Mouse (Mus musculus) left cerebral cortex, postnatal 14 days (tissue): Measurements from ENCODE around the gene Limch1. TPM values are rescaled to one million over a fixed set of nuclear protein-coding genes. Genes with fewer than 3 reads are reported as not detected.

ENCODE experiments used
- DNase-seq, 2 experiments: peaks; one replicate each; pipeline ENCODE4 v3.0.0; 2021 to 2022; ENCODE audit warnings: low spot score in 2 of 2, mixed read lengths in 1 of 2
- intact Hi-C: fragments of 180-260 bp; cut with DNase I; formaldehyde crosslinking; loops from one replicate; pipeline ENCODE4 v1.15.1; 2025
- total RNA-seq, 2 experiments: library from RNA; stranded (reverse); gene quantifications; 2 replicates each; pipeline ENCODE4 v1.2.3; 2021

Limch1 gene
- total RNA-seq, 2 experiments from 2014 or later = 101 TPM

GRCm38 (mm10) chr5:66769558-66769957, 23.9 kb downstream of the Limch1 start:
- no peak for DNase-seq
- intact Hi-C loops = no loop called here

GRCm38 (mm10) chr5:66777999-66778710, 32.5 kb downstream of the Limch1 start:
- intact Hi-C loops = no loop called here
- DNase-seq = no peak

- intact Hi-C loops = no loop called here
- DNase-seq = no peak
Observed at GRCm38 (mm10) chr5:66780371-66780770, 34.7 kb downstream of the Limch1 start.

- intact Hi-C loops = no loop called here
- no peak for DNase-seq
Observed at GRCm38 (mm10) chr5:66781507-66781906, 35.9 kb downstream of the Limch1 start.

- intact Hi-C loops = no loop called here
- no peak for DNase-seq
Observed at GRCm38 (mm10) chr5:66782851-66783250, 37.2 kb downstream of the Limch1 start.

GRCm38 (mm10) chr5:66784624-66785361, 39.2 kb downstream of the Limch1 start:
- intact Hi-C loops = no loop called here

GRCm38 (mm10) chr5:66785995-66786620, 40.5 kb downstream of the Limch1 start:
- DNase-seq = no peak
- intact Hi-C loops = no loop called here

More at GRCm38 (mm10) chr5:66784624-66785361, 39.2 kb downstream of the Limch1 start:
- no peak for DNase-seq

GRCm38 (mm10) chr5:66786621-66787061, 41.0 kb downstream of the Limch1 start:
- DNase-seq = no peak
- intact Hi-C loops = no loop called here

GRCm38 (mm10) chr5:66789041-66789440, 43.4 kb downstream of the Limch1 start:
- no peak for DNase-seq
- intact Hi-C loops = no loop called here

GRCm38 (mm10) chr5:66791161-66791560, 45.5 kb downstream of the Limch1 start:
- no peak for DNase-seq
- intact Hi-C loops = no loop called here

- intact Hi-C loops = no loop called here
- no peak for DNase-seq
Observed at GRCm38 (mm10) chr5:66793251-66793650, 47.6 kb downstream of the Limch1 start.

- intact Hi-C loops = no loop called here
- DNase-seq = no peak
Observed at GRCm38 (mm10) chr5:66797326-66797725, 51.7 kb downstream of the Limch1 start.

- intact Hi-C loops = loop anchor here (1.0 kb wide), 1 partner anchor 76 kb away; no protein-coding TSS in a partner anchor
Observed at GRCm38 (mm10) chr5:66798135-66798534, 52.5 kb downstream of the Limch1 start.

GRCm38 (mm10) chr5:66798591-66799003, 53.0 kb downstream of the Limch1 start:
- DNase-seq = no peak
- intact Hi-C loops = loop anchor here (1.0 kb wide), 1 partner anchor 76 kb away; no protein-coding TSS in a partner anchor

More at GRCm38 (mm10) chr5:66798135-66798534, 52.5 kb downstream of the Limch1 start:
- no peak for DNase-seq

- DNase-seq = no peak
- intact Hi-C loops = no loop called here
Observed at GRCm38 (mm10) chr5:66800243-66800642, 54.6 kb downstream of the Limch1 start.

GRCm38 (mm10) chr5:66800977-66801376, 55.4 kb downstream of the Limch1 start:
- intact Hi-C loops = no loop called here
- DNase-seq = no peak

- intact Hi-C loops = no loop called here
- no peak for DNase-seq
Observed at GRCm38 (mm10) chr5:66802196-66802595, 56.6 kb downstream of the Limch1 start.

- intact Hi-C loops = no loop called here
- no peak for DNase-seq
Observed at GRCm38 (mm10) chr5:66806335-66806734, 60.7 kb downstream of the Limch1 start.

- DNase-seq = no peak
- intact Hi-C loops = no loop called here
Observed at GRCm38 (mm10) chr5:66807737-66808136, 62.1 kb downstream of the Limch1 start.

GRCm38 (mm10) chr5:66809016-66809570, 63.5 kb downstream of the Limch1 start:
- intact Hi-C loops = no loop called here
- no peak for DNase-seq
